Mouse (Mus musculus): ENCODE results near the gene Plxdc2. TPM values are rescaled to one million over a fixed set of nuclear protein-coding genes. Genes with fewer than 3 reads are reported as not detected.

Gene Plxdc2
- polyA plus RNA-seq, 1 experiment from 2014 or later = 15.7 TPM

- H3K9me3 ChIP-seq (ENCODE audit: control insufficient read depth, low read length) = no peaks in the 10 kb centered on the region
- ATAC-seq (ENCODE audit: insufficient number of reproducible peaks, insufficient read depth, low FRiP score, low read depth) = no peak
- WGBS = 66% methylated on average over 1 of the region's 1 CpGs
These were observed 30.1 kb downstream of the Plxdc2 start for GRCm38 (mm10) chr2:16386206-16386605.

GRCm38 (mm10) chr2:16386692-16387091 lies 30.6 kb downstream of the Plxdc2 start:
- Histone ChIP-seq H3K4me2 (ENCODE audit: low read length) (no peak overlapping the region), H3K27me3 (ENCODE audit: control insufficient read depth, insufficient read depth, low read length) (no peaks in the 10 kb centered on the region), H3K4me3 (ENCODE audit: control insufficient read depth in 1 of 2, insufficient read depth in 1 of 2, low read depth in 1 of 2, low read length in 2 of 2) (no peak overlapping the region), H3K9ac (ENCODE audit: low read length) (no peak overlapping the region), H3K27ac (replicated peaks in 1 of 2; ENCODE audit: control insufficient read depth in 1 of 2, insufficient read depth in 1 of 2, low read depth in 2 of 2, low read length in 2 of 2) (no peak overlapping the region), H3K4me1 (ENCODE audit: control insufficient read depth in 2 of 2, insufficient read depth in 2 of 2, low read length in 2 of 2) (no peaks in the 10 kb centered on the region), H3K9me3 (ENCODE audit: control insufficient read depth, low read length) (no peaks in the 10 kb centered on the region), H3K36me3 (ENCODE audit: control insufficient read depth, insufficient read depth, low read length) (no peaks in the 10 kb centered on the region)
- ATAC-seq (ENCODE audit: insufficient number of reproducible peaks, insufficient read depth, low FRiP score, low read depth) = no peak

More at GRCm38 (mm10) chr2:16386206-16386605, 30.1 kb downstream of the Plxdc2 start:
- Histone ChIP-seq H3K27me3 (ENCODE audit: control insufficient read depth, insufficient read depth, low read length) (no peaks in the 10 kb centered on the region), H3K4me2 (ENCODE audit: low read length) (no peak overlapping the region), H3K4me1 (ENCODE audit: control insufficient read depth in 2 of 2, insufficient read depth in 2 of 2, low read length in 2 of 2) (no peaks in the 10 kb centered on the region), H3K9ac (ENCODE audit: low read length) (no peak overlapping the region), H3K27ac (replicated peaks in 1 of 2; ENCODE audit: control insufficient read depth in 1 of 2, insufficient read depth in 1 of 2, low read depth in 2 of 2, low read length in 2 of 2) (no peak overlapping the region), H3K4me3 (ENCODE audit: control insufficient read depth in 1 of 2, insufficient read depth in 1 of 2, low read depth in 1 of 2, low read length in 2 of 2) (no peak overlapping the region), H3K36me3 (ENCODE audit: control insufficient read depth, insufficient read depth, low read length) (no peaks in the 10 kb centered on the region)

- ATAC-seq (ENCODE audit: insufficient number of reproducible peaks, insufficient read depth, low FRiP score, low read depth) = no peak
- Histone ChIP-seq H3K4me3 (ENCODE audit: control insufficient read depth in 1 of 2, insufficient read depth in 1 of 2, low read depth in 1 of 2, low read length in 2 of 2) (no peak overlapping the region), H3K9me3 (ENCODE audit: control insufficient read depth, low read length) (no peaks in the 10 kb centered on the region), H3K27ac (replicated peaks in 1 of 2; ENCODE audit: control insufficient read depth in 1 of 2, insufficient read depth in 1 of 2, low read depth in 2 of 2, low read length in 2 of 2) (no peak overlapping the region), H3K4me1 (ENCODE audit: control insufficient read depth in 2 of 2, insufficient read depth in 2 of 2, low read length in 2 of 2) (no peaks in the 10 kb centered on the region), H3K9ac (ENCODE audit: low read length) (no peak overlapping the region), H3K27me3 (ENCODE audit: control insufficient read depth, insufficient read depth, low read length) (no peaks in the 10 kb centered on the region), H3K4me2 (ENCODE audit: low read length) (no peak overlapping the region), H3K36me3 (ENCODE audit: control insufficient read depth, insufficient read depth, low read length) (no peaks in the 10 kb centered on the region)
These were observed 31.7 kb downstream of the Plxdc2 start for GRCm38 (mm10) chr2:16387787-16388186.

GRCm38 (mm10) chr2:16397501-16397900 lies 41.4 kb downstream of the Plxdc2 start:
- no peak overlapping the region for H3K9ac ChIP-seq (ENCODE audit: low read length)
- H3K27me3 ChIP-seq (ENCODE audit: control insufficient read depth, insufficient read depth, low read length) = no peaks in the 10 kb centered on the region
- no peak overlapping the region for H3K27ac ChIP-seq (replicated peaks in 1 of 2; ENCODE audit: control insufficient read depth in 1 of 2, insufficient read depth in 1 of 2, low read depth in 2 of 2, low read length in 2 of 2)
- no peak overlapping the region for H3K4me3 ChIP-seq (ENCODE audit: control insufficient read depth in 1 of 2, insufficient read depth in 1 of 2, low read depth in 1 of 2, low read length in 2 of 2)
- ATAC-seq (ENCODE audit: insufficient number of reproducible peaks, insufficient read depth, low FRiP score, low read depth) = no peak
- WGBS = 90% methylated on average over 3 of the region's 3 CpGs
- H3K9me3 ChIP-seq (ENCODE audit: control insufficient read depth, low read length) = no peaks in the 10 kb centered on the region
- no peak overlapping the region for H3K4me2 ChIP-seq (ENCODE audit: low read length)
- no peaks in the 10 kb centered on the region for H3K36me3 ChIP-seq (ENCODE audit: control insufficient read depth, insufficient read depth, low read length)
- H3K4me1 ChIP-seq (ENCODE audit: control insufficient read depth in 2 of 2, insufficient read depth in 2 of 2, low read length in 2 of 2) = no peaks in the 10 kb centered on the region

- no peak for ATAC-seq (ENCODE audit: insufficient number of reproducible peaks, insufficient read depth, low FRiP score, low read depth)
- WGBS = 89% methylated on average over 1 of the region's 1 CpGs
These were observed 41.9 kb downstream of the Plxdc2 start for GRCm38 (mm10) chr2:16398006-16398405.

GRCm38 (mm10) chr2:16398896-16399295 lies 42.8 kb downstream of the Plxdc2 start:
- Histone ChIP-seq H3K9ac (ENCODE audit: low read length) (no peak overlapping the region), H3K4me1 (ENCODE audit: control insufficient read depth in 2 of 2, insufficient read depth in 2 of 2, low read length in 2 of 2) (no peaks in the 10 kb centered on the region), H3K27me3 (ENCODE audit: control insufficient read depth, insufficient read depth, low read length) (no peaks in the 10 kb centered on the region), H3K27ac (replicated peaks in 1 of 2; ENCODE audit: control insufficient read depth in 1 of 2, insufficient read depth in 1 of 2, low read depth in 2 of 2, low read length in 2 of 2) (no peak overlapping the region), H3K4me3 (ENCODE audit: control insufficient read depth in 1 of 2, insufficient read depth in 1 of 2, low read depth in 1 of 2, low read length in 2 of 2) (no peak overlapping the region), H3K36me3 (ENCODE audit: control insufficient read depth, insufficient read depth, low read length) (no peaks in the 10 kb centered on the region), H3K9me3 (ENCODE audit: control insufficient read depth, low read length) (no peaks in the 10 kb centered on the region), H3K4me2 (ENCODE audit: low read length) (no peak overlapping the region)
- 44% methylated on average over 10 of the region's 10 CpGs for WGBS
- no peak for ATAC-seq (ENCODE audit: insufficient number of reproducible peaks, insufficient read depth, low FRiP score, low read depth)

More at GRCm38 (mm10) chr2:16398006-16398405, 41.9 kb downstream of the Plxdc2 start:
- Histone ChIP-seq H3K27ac (replicated peaks in 1 of 2; ENCODE audit: control insufficient read depth in 1 of 2, insufficient read depth in 1 of 2, low read depth in 2 of 2, low read length in 2 of 2) (no peak overlapping the region), H3K36me3 (ENCODE audit: control insufficient read depth, insufficient read depth, low read length) (no peaks in the 10 kb centered on the region), H3K4me2 (ENCODE audit: low read length) (no peak overlapping the region), H3K4me1 (ENCODE audit: control insufficient read depth in 2 of 2, insufficient read depth in 2 of 2, low read length in 2 of 2) (no peaks in the 10 kb centered on the region), H3K9me3 (ENCODE audit: control insufficient read depth, low read length) (no peaks in the 10 kb centered on the region), H3K9ac (ENCODE audit: low read length) (no peak overlapping the region), H3K4me3 (ENCODE audit: control insufficient read depth in 1 of 2, insufficient read depth in 1 of 2, low read depth in 1 of 2, low read length in 2 of 2) (no peak overlapping the region), H3K27me3 (ENCODE audit: control insufficient read depth, insufficient read depth, low read length) (no peaks in the 10 kb centered on the region)

GRCm38 (mm10) chr2:16406508-16406907 lies 50.4 kb downstream of the Plxdc2 start:
- WGBS = 64% methylated on average over 2 of the region's 2 CpGs
- Histone ChIP-seq H3K4me1 (ENCODE audit: control insufficient read depth in 2 of 2, insufficient read depth in 2 of 2, low read length in 2 of 2) (no peaks in the 10 kb centered on the region), H3K36me3 (ENCODE audit: control insufficient read depth, insufficient read depth, low read length) (no peaks in the 10 kb centered on the region), H3K9ac (ENCODE audit: low read length) (no peak overlapping the region), H3K27me3 (ENCODE audit: control insufficient read depth, insufficient read depth, low read length) (no peaks in the 10 kb centered on the region), H3K27ac (replicated peaks in 1 of 2; ENCODE audit: control insufficient read depth in 1 of 2, insufficient read depth in 1 of 2, low read depth in 2 of 2, low read length in 2 of 2) (no peak overlapping the region), H3K4me2 (ENCODE audit: low read length) (no peak overlapping the region), H3K4me3 (ENCODE audit: control insufficient read depth in 1 of 2, insufficient read depth in 1 of 2, low read depth in 1 of 2, low read length in 2 of 2) (no peak overlapping the region), H3K9me3 (ENCODE audit: control insufficient read depth, low read length) (no peaks in the 10 kb centered on the region)
- ATAC-seq (ENCODE audit: insufficient number of reproducible peaks, insufficient read depth, low FRiP score, low read depth) = no peak

- no peak overlapping the region for H3K4me3 ChIP-seq (ENCODE audit: control insufficient read depth in 1 of 2, insufficient read depth in 1 of 2, low read depth in 1 of 2, low read length in 2 of 2)
- no peaks in the 10 kb centered on the region for H3K36me3 ChIP-seq (ENCODE audit: control insufficient read depth, insufficient read depth, low read length)
- H3K4me2 ChIP-seq (ENCODE audit: low read length) = no peak overlapping the region
- no peak overlapping the region for H3K9ac ChIP-seq (ENCODE audit: low read length)
- H3K9me3 ChIP-seq (ENCODE audit: control insufficient read depth, low read length) = no peaks in the 10 kb centered on the region
- H3K4me1 ChIP-seq (ENCODE audit: control insufficient read depth in 2 of 2, insufficient read depth in 2 of 2, low read length in 2 of 2) = no peaks in the 10 kb centered on the region
- ATAC-seq (ENCODE audit: insufficient number of reproducible peaks, insufficient read depth, low FRiP score, low read depth) = no peak
- no peaks in the 10 kb centered on the region for H3K27me3 ChIP-seq (ENCODE audit: control insufficient read depth, insufficient read depth, low read length)
- no peak overlapping the region for H3K27ac ChIP-seq (replicated peaks in 1 of 2; ENCODE audit: control insufficient read depth in 1 of 2, insufficient read depth in 1 of 2, low read depth in 2 of 2, low read length in 2 of 2)
- WGBS = 46% methylated on average over 3 of the region's 3 CpGs
These were observed 58.4 kb downstream of the Plxdc2 start for GRCm38 (mm10) chr2:16414340-16414976.
